Mouse (Mus musculus): ENCODE results near the gene Zmynd8. TPM values are rescaled to one million over a fixed set of nuclear protein-coding genes. Genes with fewer than 3 reads are reported as not detected.

Zmynd8 gene
- polyA plus RNA-seq, 1 experiment = 20.7 TPM

DNA sequence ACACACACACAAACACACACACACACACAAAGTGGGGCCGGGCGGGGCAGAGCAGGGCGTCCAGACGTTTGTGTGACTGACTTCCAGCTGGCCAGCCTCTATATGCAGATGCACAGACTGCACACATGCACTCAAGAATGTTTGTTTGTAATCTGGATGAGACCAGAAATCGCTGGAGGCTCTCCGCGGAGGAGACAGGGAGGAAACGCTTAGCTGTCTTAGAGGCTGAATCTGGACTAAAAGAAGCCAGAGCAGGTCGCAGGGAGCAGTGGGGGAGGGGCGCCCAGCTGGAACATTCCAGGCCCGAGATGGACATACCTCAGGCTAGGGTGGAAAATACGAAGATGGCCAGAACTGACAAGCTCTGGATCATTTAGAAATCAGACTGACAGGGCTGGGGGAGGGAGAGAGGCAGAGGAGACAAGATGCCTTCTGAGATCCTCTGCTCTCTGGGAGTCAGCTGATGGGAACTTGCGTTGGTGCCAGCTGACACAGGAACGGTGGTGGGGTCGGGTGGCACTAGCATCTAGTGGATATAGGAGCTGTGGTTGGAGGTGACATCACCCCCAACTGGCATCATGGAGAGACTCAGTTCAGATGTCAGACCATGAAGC lies 7.6 kb upstream of the Zmynd8 start:
- H3K79me2 ChIP-seq (ENCODE audit: control insufficient read depth, insufficient read depth) = no peaks in the 10 kb centered on the region
- H3K27me3 ChIP-seq (ENCODE audit: control insufficient read depth, insufficient read depth, insufficient read length) = no peaks in the 10 kb centered on the region
- no peaks in the 10 kb centered on the region for H3K79me3 ChIP-seq (ENCODE audit: low read depth)
- no peaks in the 10 kb centered on the region for H3K36me3 ChIP-seq (ENCODE audit: control insufficient read depth, insufficient read depth)
- no peak overlapping the region for H3ac ChIP-seq (ENCODE audit: control insufficient read depth, insufficient read length, low read depth)
- TF ChIP-seq CTCF (IDR thresholded peaks at IDR 0.05; ENCODE audit: control insufficient read depth, insufficient read depth, insufficient read length) (no peak), FOSL1 (IDR thresholded peaks at IDR 0.05; ENCODE audit: insufficient read depth, low read length, poor library complexity, severe bottlenecking) (no peak), USF1 (IDR thresholded peaks at IDR 0.05; ENCODE audit: low read depth) (peak; percentile 2), CEBPB (IDR thresholded peaks at IDR 0.05; ENCODE audit: low read depth) (no peak), MYOD1 (IDR thresholded peaks at IDR 0.05; ENCODE audit: control insufficient read depth, insufficient read length, low read depth) (no peak), MAX (IDR thresholded peaks at IDR 0.05) (no peak), MYOG (IDR thresholded peaks at IDR 0.05; ENCODE audit: control insufficient read depth, extremely low read depth, insufficient read length) (no peak)
- H3K4me3 ChIP-seq (ENCODE audit: insufficient read depth, poor library complexity, severe bottlenecking) = no peak overlapping the region

DNA sequence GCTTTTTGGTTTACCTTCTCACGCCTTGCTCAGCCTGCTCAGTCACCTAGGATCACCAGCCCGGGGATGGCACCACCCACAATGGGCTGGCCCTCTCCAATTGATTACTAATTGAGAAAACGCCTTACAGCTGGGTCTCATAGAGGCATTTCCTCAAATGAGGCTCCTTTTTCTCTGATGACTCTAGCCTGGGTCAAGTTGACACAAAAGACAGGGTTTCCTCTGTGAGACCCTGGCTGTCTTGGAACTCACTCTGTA lies 2.2 kb upstream of the Zmynd8 start:
- no peaks in the 10 kb centered on the region for H3K27me3 ChIP-seq (ENCODE audit: control insufficient read depth, insufficient read depth, insufficient read length)
- no peaks in the 10 kb centered on the region for H3K79me3 ChIP-seq (ENCODE audit: low read depth)
- H3K4me3 ChIP-seq (ENCODE audit: insufficient read depth, poor library complexity, severe bottlenecking) = no peak overlapping the region
- no peaks in the 10 kb centered on the region for H3K79me2 ChIP-seq (ENCODE audit: control insufficient read depth, insufficient read depth)
- no peak for TF ChIP-seq MAX (IDR thresholded peaks at IDR 0.05)
- no peak for TF ChIP-seq FOSL1 (IDR thresholded peaks at IDR 0.05; ENCODE audit: insufficient read depth, low read length, poor library complexity, severe bottlenecking)
- TF ChIP-seq MYOG (IDR thresholded peaks at IDR 0.05; ENCODE audit: control insufficient read depth, extremely low read depth, insufficient read length) = no peak
- no peak for TF ChIP-seq USF1 (IDR thresholded peaks at IDR 0.05; ENCODE audit: low read depth)
- TF ChIP-seq MYOD1 (IDR thresholded peaks at IDR 0.05; ENCODE audit: control insufficient read depth, insufficient read length, low read depth) = no peak
- no peak for TF ChIP-seq CTCF (IDR thresholded peaks at IDR 0.05; ENCODE audit: control insufficient read depth, insufficient read depth, insufficient read length)
- TF ChIP-seq CEBPB (IDR thresholded peaks at IDR 0.05; ENCODE audit: low read depth) = no peak
- H3ac ChIP-seq (ENCODE audit: control insufficient read depth, insufficient read length, low read depth) = no peak overlapping the region
- no peaks in the 10 kb centered on the region for H3K36me3 ChIP-seq (ENCODE audit: control insufficient read depth, insufficient read depth)

DNA sequence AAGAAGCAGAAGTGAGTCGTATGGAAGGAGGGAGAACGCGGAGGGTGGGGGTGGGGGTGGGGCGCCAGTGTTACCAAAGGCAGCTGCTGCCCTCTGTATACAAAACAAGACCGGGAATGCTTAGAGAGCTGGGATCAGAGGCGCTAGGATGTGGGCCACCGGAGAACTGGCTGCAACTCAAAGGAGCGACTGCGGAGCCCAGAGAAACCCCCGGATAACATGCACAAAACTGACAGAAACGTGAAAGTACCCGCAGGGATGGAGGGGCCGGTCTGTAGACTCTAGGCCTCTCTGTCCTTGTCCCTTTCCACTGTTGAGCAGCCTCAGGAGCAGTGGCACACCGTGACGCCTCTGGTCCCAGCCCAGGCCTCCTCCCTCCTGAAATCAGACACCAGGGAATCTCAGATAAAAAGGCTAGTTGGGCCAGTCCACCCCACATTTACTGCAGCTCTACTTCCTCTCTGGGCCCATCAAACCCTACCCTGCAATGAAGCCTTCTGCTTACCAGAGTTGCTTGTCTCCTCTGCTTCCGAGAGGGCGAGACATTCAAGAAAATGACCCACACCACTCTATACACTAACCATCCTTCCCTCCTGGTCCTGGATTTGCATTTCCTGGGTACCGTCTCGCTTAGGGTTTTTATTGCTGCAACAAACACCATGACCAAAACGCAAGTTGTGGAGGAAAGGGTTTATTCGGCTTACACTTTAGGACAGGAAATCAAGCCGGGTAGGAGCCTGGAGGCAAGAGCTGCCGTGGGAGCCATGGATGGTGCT lies 1.7 kb upstream of the Zmynd8 start:
- Histone ChIP-seq H3K36me3 (ENCODE audit: control insufficient read depth, insufficient read depth) (no peaks in the 10 kb centered on the region), H3K27me3 (ENCODE audit: control insufficient read depth, insufficient read depth, insufficient read length) (no peaks in the 10 kb centered on the region), H3K4me3 (ENCODE audit: insufficient read depth, poor library complexity, severe bottlenecking) (no peak overlapping the region), H3K79me3 (ENCODE audit: low read depth) (no peaks in the 10 kb centered on the region), H3ac (ENCODE audit: control insufficient read depth, insufficient read length, low read depth) (no peak overlapping the region), H3K79me2 (ENCODE audit: control insufficient read depth, insufficient read depth) (no peaks in the 10 kb centered on the region)
- TF ChIP-seq FOSL1 (IDR thresholded peaks at IDR 0.05; ENCODE audit: insufficient read depth, low read length, poor library complexity, severe bottlenecking) (no peak), CEBPB (IDR thresholded peaks at IDR 0.05; ENCODE audit: low read depth) (no peak), CTCF (IDR thresholded peaks at IDR 0.05; ENCODE audit: control insufficient read depth, insufficient read depth, insufficient read length) (no peak), MAX (IDR thresholded peaks at IDR 0.05) (no peak), USF1 (IDR thresholded peaks at IDR 0.05; ENCODE audit: low read depth) (no peak), MYOG (IDR thresholded peaks at IDR 0.05; ENCODE audit: control insufficient read depth, extremely low read depth, insufficient read length) (no peak), MYOD1 (IDR thresholded peaks at IDR 0.05; ENCODE audit: control insufficient read depth, insufficient read length, low read depth) (no peak)

DNA sequence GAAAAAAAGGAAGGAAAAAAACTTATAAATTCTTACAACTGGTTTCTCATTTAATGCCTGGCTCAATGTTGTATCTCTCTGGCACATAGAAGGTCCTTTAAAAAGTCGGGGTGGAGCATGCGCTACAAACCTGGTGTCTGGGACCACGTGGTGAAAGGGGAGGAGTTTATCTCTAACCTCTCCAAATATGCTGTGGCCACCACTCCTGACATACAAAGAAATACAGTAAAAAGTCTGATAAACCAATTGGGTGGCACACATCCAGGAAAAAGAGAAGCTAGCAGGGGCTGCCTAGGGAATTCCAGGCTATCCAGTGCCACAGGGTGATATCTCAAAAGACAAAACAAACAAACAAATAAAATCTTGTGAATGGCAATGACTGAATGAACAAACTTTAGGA lies 1.1 kb upstream of the Zmynd8 start:
- Histone ChIP-seq H3K36me3 (ENCODE audit: control insufficient read depth, insufficient read depth) (no peaks in the 10 kb centered on the region), H3ac (ENCODE audit: control insufficient read depth, insufficient read length, low read depth) (no peak overlapping the region), H3K27me3 (ENCODE audit: control insufficient read depth, insufficient read depth, insufficient read length) (no peaks in the 10 kb centered on the region), H3K79me3 (ENCODE audit: low read depth) (no peaks in the 10 kb centered on the region), H3K79me2 (ENCODE audit: control insufficient read depth, insufficient read depth) (no peaks in the 10 kb centered on the region), H3K4me3 (ENCODE audit: insufficient read depth, poor library complexity, severe bottlenecking) (no peak overlapping the region)
- TF ChIP-seq MAX (IDR thresholded peaks at IDR 0.05) = no peak
- TF ChIP-seq USF1 (IDR thresholded peaks at IDR 0.05; ENCODE audit: low read depth) = no peak
- no peak for TF ChIP-seq CEBPB (IDR thresholded peaks at IDR 0.05; ENCODE audit: low read depth)

DNA sequence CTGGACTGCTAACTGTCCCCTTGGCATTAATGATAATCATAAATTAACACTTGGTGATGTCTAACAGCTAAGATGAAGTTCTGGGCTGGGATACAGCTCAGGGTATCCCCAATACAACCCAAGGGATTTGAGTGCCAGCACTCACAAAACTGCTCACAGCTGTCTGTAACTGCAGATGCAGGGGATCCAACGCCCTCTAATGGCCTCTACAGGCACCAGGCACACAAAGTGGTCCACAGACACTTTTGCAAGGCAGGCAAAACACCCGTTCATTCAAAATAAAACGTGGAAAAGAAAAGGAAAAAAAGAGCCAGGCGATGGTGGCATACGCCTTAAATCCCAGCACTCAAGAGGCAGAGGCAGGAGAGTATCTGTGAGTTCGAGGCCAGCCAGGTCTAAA lies 658 bp upstream of the Zmynd8 start:
- Histone ChIP-seq H3K27me3 (ENCODE audit: control insufficient read depth, insufficient read depth, insufficient read length) (no peaks in the 10 kb centered on the region), H3K36me3 (ENCODE audit: control insufficient read depth, insufficient read depth) (no peaks in the 10 kb centered on the region), H3ac (ENCODE audit: control insufficient read depth, insufficient read length, low read depth) (no peak overlapping the region), H3K79me2 (ENCODE audit: control insufficient read depth, insufficient read depth) (no peaks in the 10 kb centered on the region), H3K79me3 (ENCODE audit: low read depth) (no peaks in the 10 kb centered on the region), H3K4me3 (ENCODE audit: insufficient read depth, poor library complexity, severe bottlenecking) (no peak overlapping the region)
- TF ChIP-seq CTCF (IDR thresholded peaks at IDR 0.05; ENCODE audit: control insufficient read depth, insufficient read depth, insufficient read length) = peak; percentile 3
- no peak for TF ChIP-seq CEBPB (IDR thresholded peaks at IDR 0.05; ENCODE audit: low read depth)
- no peak for TF ChIP-seq FOSL1 (IDR thresholded peaks at IDR 0.05; ENCODE audit: insufficient read depth, low read length, poor library complexity, severe bottlenecking)
- TF ChIP-seq MAX (IDR thresholded peaks at IDR 0.05) = no peak
- TF ChIP-seq MYOD1 (IDR thresholded peaks at IDR 0.05; ENCODE audit: control insufficient read depth, insufficient read length, low read depth) = no peak

DNA sequence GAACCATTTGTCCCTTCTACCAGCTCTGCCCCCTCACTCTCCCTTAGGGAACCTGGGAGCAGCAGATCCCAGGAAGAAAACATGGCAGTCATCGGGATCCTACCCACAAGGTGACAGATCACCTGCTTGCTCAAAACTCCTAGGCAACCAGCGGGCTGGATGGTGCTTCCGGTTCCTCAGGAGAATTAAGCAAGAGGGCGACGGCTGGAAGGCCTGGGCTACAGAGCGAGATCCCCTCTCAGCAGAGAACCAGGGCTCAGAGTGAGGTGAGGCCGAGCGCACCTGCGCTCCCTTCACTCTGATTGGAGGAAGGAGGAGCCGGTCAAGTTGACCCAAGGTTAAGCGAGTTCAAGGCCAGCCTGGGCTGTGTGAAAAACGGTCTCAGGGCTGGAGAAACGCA lies 2.6 kb downstream of the Zmynd8 start:
- no peaks in the 10 kb centered on the region for H3K79me2 ChIP-seq (ENCODE audit: control insufficient read depth, insufficient read depth)
- TF ChIP-seq MAX (IDR thresholded peaks at IDR 0.05) (no peak), CEBPB (IDR thresholded peaks at IDR 0.05; ENCODE audit: low read depth) (no peak), MYOG (IDR thresholded peaks at IDR 0.05; ENCODE audit: control insufficient read depth, extremely low read depth, insufficient read length) (no peak), CTCF (IDR thresholded peaks at IDR 0.05; ENCODE audit: control insufficient read depth, insufficient read depth, insufficient read length) (no peak), FOSL1 (IDR thresholded peaks at IDR 0.05; ENCODE audit: insufficient read depth, low read length, poor library complexity, severe bottlenecking) (no peak), MYOD1 (IDR thresholded peaks at IDR 0.05; ENCODE audit: control insufficient read depth, insufficient read length, low read depth) (no peak), USF1 (IDR thresholded peaks at IDR 0.05; ENCODE audit: low read depth) (no peak)
- no peaks in the 10 kb centered on the region for H3K79me3 ChIP-seq (ENCODE audit: low read depth)
- no peak overlapping the region for H3ac ChIP-seq (ENCODE audit: control insufficient read depth, insufficient read length, low read depth)
- no peaks in the 10 kb centered on the region for H3K27me3 ChIP-seq (ENCODE audit: control insufficient read depth, insufficient read depth, insufficient read length)
- no peaks in the 10 kb centered on the region for H3K36me3 ChIP-seq (ENCODE audit: control insufficient read depth, insufficient read depth)
- H3K4me3 ChIP-seq (ENCODE audit: insufficient read depth, poor library complexity, severe bottlenecking) = no peak overlapping the region
